Mouse (Mus musculus) thymus, postnatal 36 days (tissue): ENCODE measurements around the gene Epb41l4b.

Experiments
- DNase-seq, 2 experiments: peaks; one replicate each; pipeline ENCODE4 v3.0.0; 2022; ENCODE audit warnings: mixed read lengths in 2 of 2

The Epb41l4b gene

DNA sequence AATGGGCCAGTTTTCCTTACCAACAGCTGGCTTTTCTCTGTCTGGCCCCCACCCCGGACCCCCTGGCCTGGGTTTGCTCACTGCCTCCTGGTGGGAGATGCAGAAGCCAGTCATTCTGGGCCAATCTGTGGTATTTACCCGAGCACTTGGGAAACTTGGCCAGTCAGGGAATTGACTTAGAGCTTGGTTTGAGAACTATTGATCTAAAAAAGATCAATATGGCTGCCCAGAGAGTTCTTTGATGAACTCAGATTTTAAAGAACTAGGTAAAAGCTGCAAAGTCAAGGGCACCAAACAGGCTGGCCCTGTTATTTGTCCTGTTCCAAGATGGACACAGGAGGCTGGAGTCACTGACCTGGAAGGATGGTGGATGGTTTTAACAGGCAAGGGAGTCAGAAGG is 84.6 kb downstream of the Epb41l4b start:
- no peak for DNase-seq

DNA sequence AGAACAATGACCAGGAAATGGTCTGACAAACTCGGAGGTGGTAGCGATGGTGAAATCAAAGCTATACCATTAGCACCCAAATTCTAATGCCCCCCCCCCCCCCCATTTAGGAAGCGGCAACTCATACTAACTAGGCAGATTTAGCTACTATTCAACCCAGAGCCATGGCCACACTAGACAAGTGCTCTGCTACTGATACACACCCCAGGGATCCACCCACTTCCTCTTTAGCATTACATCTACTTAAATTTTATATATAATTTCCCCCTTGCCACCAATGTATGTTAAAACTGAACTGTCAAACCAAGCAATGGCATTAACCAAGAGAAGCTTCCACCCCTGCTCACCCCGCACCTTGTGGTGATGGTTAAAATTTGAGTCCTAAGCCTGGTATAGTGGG is 85.6 kb downstream of the Epb41l4b start:
- DNase-seq: no peak

DNA sequence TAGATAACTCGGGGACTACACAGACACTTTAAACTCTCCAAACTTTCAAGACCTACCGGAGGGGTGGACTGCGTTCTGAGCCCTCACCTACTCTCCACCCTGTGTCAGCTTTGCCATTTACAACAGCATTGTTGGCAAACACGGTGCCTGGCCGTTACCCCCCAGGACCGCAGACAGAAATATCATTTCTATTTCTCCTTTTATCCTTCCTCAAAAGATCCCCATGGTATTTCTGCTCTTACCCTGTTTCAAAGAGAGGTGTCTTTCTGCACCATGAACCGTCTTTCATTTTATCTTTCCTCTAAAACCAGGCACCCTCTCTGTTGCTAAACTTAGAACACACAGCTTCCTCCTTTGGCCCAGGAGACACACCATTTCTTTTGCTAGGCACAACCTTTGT is 87.6 kb downstream of the Epb41l4b start:
- DNase-seq: no peak

DNA sequence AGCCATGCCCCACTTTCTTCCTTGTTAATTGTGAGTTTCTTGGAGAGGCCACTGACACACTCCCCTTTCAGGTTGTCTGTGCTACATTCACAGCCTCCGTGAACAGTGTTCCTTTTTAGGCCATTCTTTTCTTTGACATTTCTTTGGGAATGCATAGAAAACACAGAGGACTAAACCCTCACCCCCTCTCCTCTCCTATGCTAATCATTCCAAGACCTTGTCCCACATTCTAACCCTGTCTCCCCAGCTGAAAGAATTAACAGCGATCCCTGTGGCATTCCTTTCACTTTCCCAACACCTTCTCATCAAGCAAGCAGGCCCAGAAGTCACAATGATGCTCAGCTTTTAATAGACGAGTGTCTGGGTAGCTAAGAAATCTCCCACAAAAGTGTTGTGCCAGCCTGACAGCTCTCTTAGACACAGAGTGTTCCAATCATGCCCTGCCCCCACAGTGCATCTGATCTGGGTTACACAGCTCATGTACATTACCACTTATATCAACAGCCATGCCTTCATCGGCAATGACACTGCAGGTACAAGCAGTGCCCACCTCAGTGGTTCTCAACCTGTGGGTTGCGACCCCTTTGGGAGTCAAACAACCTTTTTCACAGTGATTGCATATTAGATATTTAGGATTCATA is 93.8 kb downstream of the Epb41l4b start:
- no peak for DNase-seq

DNA sequence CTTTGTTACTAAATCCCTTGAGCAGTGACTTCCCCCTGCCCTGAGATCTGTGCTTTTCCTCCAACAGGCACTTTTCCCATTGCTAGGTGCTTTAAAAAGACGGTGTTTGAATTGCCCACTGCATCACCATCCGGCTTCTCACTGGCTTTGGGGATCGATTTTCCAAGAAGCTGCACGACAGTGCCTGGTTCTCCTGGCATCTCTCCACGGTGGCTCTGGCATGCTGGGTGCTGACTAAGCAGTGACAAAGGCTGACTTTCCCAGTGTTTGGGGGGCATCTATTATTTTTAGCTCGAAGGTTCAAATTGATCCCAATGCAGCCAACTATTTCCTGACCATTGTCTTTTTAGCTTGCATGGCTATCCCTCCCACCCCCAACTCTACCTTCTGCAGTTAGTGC is 94.7 kb downstream of the Epb41l4b start:
- no peak for DNase-seq

DNA sequence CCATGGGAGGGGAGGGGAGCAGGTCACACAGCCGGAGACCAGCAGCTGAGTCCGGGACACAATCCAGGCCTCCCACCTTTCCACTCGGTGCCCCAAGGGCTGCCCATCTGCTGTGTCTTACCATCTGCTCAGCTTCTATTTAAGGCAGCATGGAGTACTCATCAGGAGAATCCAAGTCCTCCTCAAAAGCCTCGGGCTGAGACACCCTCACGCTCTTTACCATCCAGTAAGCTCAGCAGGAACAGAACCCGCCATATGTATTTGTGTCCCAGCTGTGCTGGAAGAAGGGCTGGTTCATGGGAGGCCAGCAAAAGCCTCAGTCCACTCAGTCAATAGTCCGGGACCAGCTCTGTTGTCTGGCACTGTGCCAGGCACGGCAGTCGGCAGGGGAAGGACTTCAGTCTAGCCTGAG is 97.1 kb downstream of the Epb41l4b start:
- no peak for DNase-seq

DNA sequence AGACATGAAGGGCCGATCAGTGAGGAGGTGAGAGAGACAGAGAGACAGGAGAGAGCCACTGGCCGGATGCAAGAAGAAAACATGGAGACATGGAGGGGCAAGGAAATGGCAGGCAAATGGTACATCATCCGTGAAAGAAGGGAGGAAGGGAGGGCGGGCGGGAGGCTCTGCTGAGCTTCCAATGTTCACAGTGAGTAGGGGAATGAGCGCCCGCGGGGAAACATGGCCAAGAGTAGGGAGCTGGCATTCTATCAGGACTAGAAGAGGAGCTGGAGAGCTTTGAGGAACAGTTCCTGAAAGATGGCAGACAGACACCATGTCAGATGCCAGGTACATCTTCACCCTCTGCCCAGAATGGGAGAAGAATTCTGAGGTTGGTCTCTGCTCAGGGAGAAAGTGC is 99.6 kb downstream of the Epb41l4b start:
- no peak for DNase-seq

DNA sequence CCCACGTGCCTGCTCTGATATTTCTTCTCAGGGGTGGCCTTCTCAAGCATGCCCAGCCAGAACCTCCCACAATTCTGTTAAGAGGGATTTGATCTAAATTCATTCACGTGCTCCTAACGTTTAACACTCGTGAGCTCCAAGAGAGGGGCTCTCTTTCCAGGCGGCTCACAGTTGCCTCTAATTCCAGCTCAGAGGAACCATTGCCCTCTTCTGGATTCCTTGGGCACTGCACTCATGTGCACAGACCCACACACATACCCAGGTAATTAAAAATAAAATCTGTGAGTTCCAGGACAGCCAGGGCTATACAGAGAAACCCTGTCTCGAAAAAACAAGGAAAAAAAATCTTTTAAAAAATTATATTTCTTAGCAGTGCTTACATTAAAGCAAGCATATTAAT is 101.6 kb downstream of the Epb41l4b start:
- no peak for DNase-seq

DNA sequence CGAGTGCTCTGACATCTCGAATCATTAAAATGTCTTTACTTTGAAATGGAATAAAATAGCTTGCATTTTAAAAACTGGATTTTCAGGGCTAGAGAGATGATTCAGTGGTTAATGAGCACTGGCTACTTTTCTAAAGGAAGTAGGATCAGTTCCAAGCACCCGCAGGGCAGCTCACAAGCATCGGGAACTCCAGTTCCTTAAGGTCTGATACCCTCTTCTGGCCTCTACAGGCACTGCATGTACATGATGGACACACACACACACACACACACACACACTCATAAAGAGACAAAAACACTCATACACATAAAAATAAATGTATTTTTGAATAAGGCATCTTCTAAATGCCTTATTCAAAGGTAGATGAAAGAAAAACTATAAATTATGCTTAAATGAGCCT is 102.0 kb downstream of the Epb41l4b start:
- no peak for DNase-seq

DNA sequence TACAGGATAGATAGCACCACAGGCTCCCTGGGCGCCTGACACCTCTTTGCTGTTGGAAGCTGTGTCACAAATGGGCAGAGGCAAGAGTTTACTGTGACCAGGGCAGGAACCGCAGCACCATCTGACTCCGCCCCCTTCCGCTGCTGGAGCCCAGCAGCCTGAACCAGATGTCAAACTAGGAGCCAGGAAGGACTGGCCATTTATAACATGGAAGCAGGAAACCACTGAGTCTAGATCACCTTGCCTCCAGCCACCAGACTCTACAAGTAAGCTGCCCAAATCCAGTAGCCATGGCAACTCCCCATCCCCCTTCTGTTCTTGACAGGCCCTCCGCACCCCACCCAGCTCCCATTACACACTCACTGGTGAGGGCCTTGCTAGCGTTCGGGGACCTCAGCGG is 102.8 kb downstream of the Epb41l4b start:
- no peak for DNase-seq

DNA sequence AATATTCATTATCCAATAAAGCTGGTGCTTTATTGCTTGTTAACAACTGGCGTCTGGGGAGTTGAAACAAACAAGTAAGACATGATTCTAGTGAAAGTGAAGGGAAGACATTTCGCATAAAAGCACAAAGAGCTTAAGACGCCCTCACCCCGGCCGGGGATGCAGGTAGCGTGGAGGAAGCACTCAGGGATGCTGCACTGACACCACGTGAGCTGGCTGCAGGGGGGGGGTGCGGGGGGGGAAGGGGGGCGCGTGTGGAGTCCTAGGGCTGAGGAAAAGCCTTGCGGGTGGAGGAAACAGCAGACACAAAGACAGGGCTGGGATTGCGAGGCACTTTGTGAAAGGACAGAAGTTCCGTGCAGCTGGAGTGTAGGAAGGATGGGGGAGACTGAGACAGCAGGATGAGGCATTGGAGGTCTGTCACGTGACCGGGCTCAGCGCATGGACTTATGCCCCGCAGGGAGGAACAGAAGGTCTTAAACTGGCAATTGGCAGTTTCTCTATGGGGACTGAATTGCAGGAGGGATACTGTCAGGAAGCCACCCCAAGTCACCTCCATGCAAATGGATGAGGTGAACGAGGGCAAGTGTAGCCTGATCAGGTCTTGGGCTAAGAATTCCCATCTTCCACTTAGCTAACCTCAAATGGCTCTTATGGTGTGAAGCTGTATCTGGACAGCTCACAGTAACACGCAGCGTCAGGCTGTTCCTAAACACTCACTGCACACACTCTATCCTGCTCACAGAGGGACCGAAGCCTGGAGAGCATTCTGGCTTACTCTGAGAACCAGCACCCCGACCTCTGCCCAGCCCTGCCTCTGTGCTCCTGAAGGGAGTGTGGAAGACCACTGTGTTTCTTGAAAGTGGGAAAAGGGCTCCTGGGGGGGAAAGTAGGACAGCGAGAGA is 103.9 kb downstream of the Epb41l4b start:
- DNase-seq: no peak

DNA sequence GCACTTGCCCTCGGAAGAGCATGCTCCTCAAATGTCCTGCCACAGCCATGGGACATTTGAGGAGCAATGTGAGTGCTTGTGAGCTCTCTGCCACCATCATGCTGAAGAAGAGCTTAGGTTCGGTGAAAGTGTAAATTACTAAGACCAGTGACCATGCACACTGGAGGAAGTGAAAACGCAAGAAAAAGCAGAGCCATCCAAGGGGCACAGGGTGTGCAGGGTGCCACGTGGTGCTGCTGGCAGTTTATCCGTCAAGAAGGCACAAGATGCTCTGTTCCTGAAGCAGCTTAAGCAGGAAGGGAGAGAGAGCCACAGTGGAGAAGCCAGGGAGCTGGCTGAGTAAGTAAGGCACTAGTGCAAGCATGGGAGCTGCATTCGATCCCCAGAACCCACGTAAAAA is 105.7 kb downstream of the Epb41l4b start:
- DNase-seq: no peak

DNA sequence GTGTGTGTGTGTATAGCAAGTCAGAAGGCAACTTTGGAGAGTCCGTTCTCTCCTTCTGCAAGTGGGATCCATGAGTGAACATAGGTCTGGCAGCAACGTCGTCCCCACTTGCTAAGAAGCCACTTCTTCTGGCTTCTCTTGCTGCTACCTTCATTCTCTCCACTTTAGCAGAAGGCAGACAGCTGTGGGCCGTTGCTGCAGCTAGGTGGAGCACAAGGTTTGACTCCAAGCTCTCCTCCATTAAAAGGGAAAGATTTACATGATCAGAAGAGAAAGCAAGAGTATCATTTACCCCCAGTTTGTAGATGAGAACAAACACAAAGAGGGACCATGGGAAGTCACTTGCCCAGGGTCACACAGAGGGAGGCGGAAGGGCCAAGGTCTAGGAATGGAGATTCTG is 109.1 kb downstream of the Epb41l4b start:
- no peak for DNase-seq

DNA sequence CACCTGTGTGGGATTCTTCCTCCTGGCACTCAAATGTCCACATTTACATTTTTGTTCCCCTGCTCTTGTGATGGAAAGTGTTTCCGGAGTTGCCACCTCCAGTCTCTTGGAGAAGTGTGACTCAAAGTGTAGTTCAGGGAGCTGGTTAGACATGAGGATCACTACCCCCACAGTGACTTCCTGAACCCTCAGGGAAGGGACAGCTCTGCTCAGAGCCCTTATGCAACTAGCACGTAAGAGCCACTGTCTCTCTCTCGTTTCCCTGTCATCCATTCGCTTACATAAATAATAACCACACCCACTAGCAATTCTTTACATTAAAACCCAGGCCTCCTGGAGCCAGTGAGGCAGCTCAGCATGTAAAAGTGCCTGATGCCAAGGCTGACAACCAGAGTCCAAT is 111.8 kb downstream of the Epb41l4b start:
- no peak for DNase-seq

DNA sequence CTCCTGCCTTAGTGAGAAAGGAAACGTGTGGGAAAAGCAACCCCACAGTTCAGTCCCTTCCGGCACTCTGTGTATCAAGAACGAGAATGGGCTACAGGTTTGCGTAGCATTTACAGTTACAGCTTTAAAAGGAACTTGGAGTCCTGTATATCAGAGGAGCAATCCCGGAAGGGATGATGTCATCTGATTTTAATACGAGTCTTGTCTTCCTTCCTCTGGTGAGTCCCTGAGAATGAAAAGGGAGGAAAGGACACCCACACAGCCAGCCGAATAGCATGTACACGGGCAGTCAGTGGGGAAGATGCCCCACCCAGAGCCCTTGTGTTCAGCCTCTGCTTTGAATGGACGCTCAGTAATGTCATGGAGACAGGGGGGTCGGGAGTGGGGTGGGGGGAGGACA is 115.3 kb downstream of the Epb41l4b start:
- no peak for DNase-seq

DNA sequence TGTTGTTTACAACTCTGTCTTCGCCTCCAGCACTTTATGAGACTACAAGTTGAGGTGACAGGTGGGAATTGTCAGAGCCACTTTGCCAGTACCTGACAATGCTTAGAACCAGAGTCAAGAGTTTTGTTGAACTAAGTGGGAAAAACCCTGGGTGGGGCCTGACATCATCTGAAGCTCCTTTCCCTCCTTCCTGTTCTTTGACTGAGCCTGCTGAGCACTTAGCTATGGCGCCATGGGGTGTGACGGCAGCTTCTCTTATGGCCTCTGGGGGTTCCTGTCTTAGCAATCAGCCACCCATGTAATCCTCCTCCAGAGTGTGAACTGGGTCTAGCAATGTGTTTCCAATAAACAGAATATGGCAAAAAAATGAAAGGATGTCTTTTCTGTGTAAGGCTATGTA is 119.7 kb downstream of the Epb41l4b start:
- DNase-seq: no peak

DNA sequence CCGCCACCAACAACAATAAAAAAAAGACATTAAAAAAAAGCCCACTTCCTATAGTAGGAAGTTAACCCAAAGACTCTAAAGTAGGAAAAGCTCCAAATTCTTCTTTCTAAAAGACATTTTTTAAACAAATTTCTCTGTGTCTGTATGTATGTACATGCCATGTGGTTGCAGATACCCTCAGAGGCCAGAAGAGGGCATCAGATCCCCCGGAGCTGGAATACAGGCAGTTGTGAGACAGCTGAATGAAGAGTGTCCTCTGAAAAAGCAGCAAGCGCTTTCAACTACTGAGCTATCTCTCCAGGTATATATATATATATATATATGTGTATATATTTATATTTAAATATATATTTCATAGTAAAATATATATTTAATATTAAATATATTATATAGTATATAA is 121.9 kb downstream of the Epb41l4b start:
- no peak for DNase-seq

DNA sequence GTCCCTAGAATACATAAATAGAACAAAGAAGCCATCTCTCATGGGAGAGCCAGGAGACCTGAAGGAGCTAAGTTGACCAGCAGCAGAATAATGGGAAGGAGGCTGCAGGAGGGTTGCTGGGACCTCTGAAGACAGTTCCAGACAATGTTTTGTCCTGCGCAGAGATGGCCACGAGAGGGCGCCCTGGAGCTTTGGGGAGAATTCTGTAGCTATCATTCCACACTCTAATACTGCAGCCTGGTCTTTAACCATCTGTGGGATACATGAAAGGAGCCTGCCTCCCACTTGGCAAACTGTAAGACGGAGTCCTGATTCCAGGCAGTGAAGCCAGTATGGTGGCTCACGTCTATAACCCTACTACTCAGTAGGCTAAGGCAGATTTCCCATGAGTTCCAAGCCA is 126.0 kb downstream of the Epb41l4b start:
- peak; percentile 66 to 76 for DNase-seq

DNA sequence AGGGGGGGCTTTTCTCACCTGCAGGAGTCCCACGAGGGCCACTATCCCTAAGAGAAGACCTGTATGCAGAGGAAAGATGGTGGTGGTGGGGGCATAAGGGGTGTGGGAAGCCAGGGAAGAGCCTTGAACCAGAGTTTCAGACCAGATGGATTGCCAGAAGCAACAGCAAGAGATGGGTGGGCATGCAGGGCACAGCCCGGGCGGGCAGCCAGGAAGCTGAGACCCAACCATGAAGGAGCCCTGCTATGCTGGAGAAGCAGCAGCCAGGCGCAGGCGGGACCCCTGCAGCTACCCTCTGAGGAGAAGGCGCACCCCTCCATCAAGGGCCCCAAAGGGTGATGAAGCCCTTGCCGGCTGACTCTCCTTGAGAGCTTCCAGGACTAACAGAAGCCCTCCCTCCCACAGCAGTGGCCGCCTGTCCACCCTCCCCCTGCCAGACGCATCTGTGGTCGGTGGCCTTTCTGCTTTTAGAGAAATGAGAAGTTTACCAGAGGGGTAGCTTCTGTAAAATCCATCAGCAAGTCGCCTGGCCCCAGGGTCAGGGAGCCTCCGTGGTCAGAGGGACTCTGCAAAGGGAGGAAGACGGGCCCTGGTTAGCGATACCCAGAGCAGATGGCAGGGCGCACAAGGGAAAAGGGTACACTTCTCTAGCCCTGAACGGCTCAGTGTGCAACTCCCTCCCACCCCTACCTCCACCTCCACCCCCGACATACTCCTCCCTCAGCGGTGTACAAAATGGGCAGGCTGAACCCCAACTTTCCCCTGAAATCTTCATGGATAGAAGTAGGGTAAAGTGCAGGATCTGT is 126.7 kb downstream of the Epb41l4b start:
- DNase-seq: no peak

DNA sequence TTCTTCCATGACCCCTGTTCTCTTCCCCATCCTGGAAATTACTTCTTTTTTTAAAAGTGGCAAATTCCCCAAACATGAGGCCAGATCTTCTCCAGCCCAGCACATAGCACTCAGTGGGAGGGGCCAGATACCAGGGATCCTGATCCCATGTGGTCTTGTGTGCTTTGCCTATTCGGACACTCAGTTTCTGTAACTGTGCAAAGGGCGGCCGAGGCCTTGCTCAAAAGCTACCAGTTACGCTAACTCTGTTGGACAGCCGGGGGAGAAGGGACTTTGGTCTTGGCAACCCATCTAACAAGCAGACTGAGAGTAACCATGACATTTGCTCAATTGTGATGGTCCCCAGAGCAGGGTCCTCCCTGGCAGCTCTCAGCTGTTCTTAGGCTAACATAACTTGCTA is 128.2 kb downstream of the Epb41l4b start:
- no peak for DNase-seq

DNA sequence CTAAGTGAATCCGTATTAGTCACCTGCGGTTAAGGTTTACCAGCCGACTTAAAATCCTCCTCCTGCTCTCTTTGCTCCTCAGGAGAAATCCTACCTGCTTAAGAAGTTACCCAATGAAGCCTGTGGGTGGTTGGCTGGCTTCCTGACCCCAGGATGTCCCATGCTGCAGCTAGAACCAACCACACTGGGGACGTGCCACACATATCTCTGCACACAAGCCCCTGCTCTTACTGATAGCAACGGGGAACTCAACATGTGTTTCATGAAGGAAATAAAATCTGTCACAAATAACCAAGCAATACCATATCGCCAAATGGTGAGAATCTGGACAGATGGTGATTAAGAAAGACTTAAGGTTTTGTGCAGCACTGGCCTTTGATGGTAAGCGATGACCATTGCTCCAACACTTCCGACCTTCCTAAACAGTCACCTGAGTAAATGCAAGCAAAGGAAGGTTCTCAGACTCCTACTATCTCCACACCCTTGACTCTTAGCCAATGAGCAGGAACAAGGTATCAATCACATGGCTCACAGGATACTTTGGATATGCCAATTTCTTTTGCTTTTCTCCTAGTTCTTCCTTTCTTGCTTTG is 131.7 kb downstream of the Epb41l4b start:
- no peak for DNase-seq

DNA sequence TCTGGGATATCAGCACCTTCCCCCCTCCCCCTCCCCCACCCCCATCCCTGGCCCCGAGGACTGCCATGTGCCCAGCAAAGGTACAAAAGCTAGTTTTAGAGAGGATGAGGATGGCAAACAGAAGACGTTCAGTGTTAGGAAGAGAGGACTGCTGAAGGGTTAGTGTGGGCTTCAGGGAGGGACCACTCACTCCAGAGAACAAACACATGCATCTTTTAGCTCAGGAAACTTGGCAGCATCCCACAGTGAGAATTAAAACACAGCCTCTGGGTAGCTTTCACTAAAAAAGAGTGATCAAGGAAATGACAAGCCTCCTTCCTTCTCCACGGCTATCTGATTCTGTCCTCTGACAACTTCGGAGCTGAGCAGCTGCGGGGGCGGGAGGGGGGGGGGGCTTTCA is 132.3 kb downstream of the Epb41l4b start:
- DNase-seq: no peak

DNA sequence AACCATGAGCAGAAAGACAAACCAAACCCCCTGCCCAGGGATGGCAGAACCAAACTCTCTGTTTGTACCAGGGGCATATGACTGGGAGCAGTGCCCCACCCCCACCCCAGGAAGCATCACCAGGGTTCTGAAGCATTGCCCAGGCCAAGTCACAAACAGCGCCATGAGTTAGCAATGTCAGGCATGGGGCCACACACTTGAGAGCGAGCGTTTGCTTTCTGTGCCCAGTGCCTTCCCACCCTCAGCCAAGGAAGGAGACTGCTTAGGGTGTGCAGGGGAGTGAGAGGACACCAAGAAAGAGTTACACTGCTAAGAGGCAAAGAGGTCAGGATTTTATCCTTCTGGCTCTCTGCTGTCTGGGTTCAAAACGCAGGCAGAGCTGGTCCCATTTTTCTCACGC is 132.8 kb downstream of the Epb41l4b start:
- DNase-seq: no peak
